Comparison of ENCODE assay signal across 24 mouse cellular contexts in genomic region chr6:64046732-64047131, GRCm38 (mm10).
"Had no signal": no experiment of that assay in that cellular context is flagged by ENCODE, and none has a peak within 500 bp of the region (broad histone marks: within the 10 kb centered on the region; RNA-seq: fewer than 3 reads in every experiment).

No protein-coding gene starts in this region.

- H3K4me3 ChIP-seq: gastrocnemius, adult 2 months; heart, embryonic 10.5 days; heart, embryonic 12.5 days; hindbrain, embryonic 13.5 days; hindbrain, embryonic 15.5 days; kidney, embryonic 15.5 days; layer of hippocampus, adult 2 months; left cerebral cortex, adult 2 months; liver, embryonic 13.5 days; liver, embryonic 15.5 days had no signal

- H3K9ac ChIP-seq: heart, embryonic 12.5 days; hindbrain, embryonic 13.5 days; hindbrain, embryonic 15.5 days; kidney, embryonic 15.5 days; liver, embryonic 13.5 days; liver, embryonic 15.5 days had no signal

- H3K27me3 ChIP-seq: heart, embryonic 12.5 days; hindbrain, embryonic 13.5 days; hindbrain, embryonic 15.5 days; kidney, embryonic 15.5 days; liver, embryonic 13.5 days; liver, embryonic 15.5 days had no signal

- H3K27ac ChIP-seq: gastrocnemius, adult 2 months; heart, embryonic 10.5 days; hindbrain, embryonic 13.5 days; hindbrain, embryonic 15.5 days; hindbrain, postnatal 0 days; kidney, embryonic 15.5 days; kidney, postnatal 0 days; layer of hippocampus, adult 2 months; left cerebral cortex, adult 2 months; liver, embryonic 13.5 days; liver, embryonic 15.5 days had no signal

- DNase-seq: gastrocnemius, adult 2 months; gastrocnemius, postnatal 10 days; gastrocnemius, postnatal 25 days; heart, adult 18-20 months; heart, postnatal 10 days; heart, postnatal 36 days; kidney, adult 11 months; kidney, adult 2 months; kidney, adult 9 months; kidney, postnatal 14 days; kidney, postnatal 4 days; liver; liver, embryonic 13.5 days had no signal

- ATAC-seq: hindbrain, postnatal 0 days had no signal

- H3K4me2 ChIP-seq: heart, embryonic 12.5 days; hindbrain, embryonic 13.5 days; hindbrain, embryonic 15.5 days; kidney, embryonic 15.5 days; liver, embryonic 11.5 days; liver, embryonic 13.5 days; liver, embryonic 15.5 days had no signal

- H3K36me3 ChIP-seq: heart, embryonic 10.5 days; heart, embryonic 12.5 days; hindbrain, embryonic 13.5 days; hindbrain, embryonic 15.5 days; kidney, embryonic 15.5 days; liver, embryonic 13.5 days; liver, embryonic 15.5 days had no signal

- H3K9me3 ChIP-seq: heart, embryonic 10.5 days; heart, embryonic 12.5 days; hindbrain, embryonic 13.5 days; hindbrain, embryonic 15.5 days; kidney, embryonic 15.5 days; liver, embryonic 13.5 days; liver, embryonic 15.5 days had no signal

- H3K4me1 ChIP-seq: heart, embryonic 10.5 days; heart, embryonic 12.5 days; hindbrain, embryonic 13.5 days; hindbrain, embryonic 15.5 days; kidney, embryonic 15.5 days; liver, embryonic 13.5 days; liver, embryonic 15.5 days had no signal
